Mouse (Mus musculus) liver, embryonic 14.5 days (tissue): ENCODE measurements around the gene Sugp2. TPM values are rescaled to one million over a fixed set of nuclear protein-coding genes. Genes with fewer than 3 reads are reported as not detected.

Source experiments
- ATAC-seq: fragments of 200-750 bp; cut with Nextera tagmentation; 2 replicates; pipeline ENCODE4 v1.8.0; 2017; ENCODE audit warnings: moderate number of reproducible peaks, mild to moderate bottlenecking, moderate library complexity; ENCODE audit not compliant: insufficient read depth
- DNase-seq, 3 experiments: peaks; one replicate each; pipeline ENCODE4 v3.0.0-alpha.2; 2012 to 2013; ENCODE audit warnings: low read depth in 3 of 3, low spot score in 3 of 3
- H3K27ac ChIP-seq: fragments of 300-500 bp; sonication (generic); 2 replicates; pipeline ENCODE4 v1.5.1; 2014; ENCODE audit warnings: moderate library complexity, mild to moderate bottlenecking, control low read depth, inconsistent platforms
- H3K27me3 ChIP-seq: fragments of 300-500 bp; sonication (generic); 2 replicates; pipeline ENCODE4 v1.6.1; 2014; ENCODE audit warnings: mild to moderate bottlenecking, low read length, moderate library complexity; ENCODE audit not compliant: control insufficient read depth, insufficient read depth
- H3K36me3 ChIP-seq: fragments of 300-500 bp; sonication (generic); replicated peaks from 2 replicates; pipeline ENCODE4 v1.6.1; 2014; ENCODE audit warnings: low read depth; ENCODE audit not compliant: control insufficient read depth, insufficient read depth
- H3K4me1 ChIP-seq, 2 experiments: fragments of 200-500 bp in 1 of 2; fragments of 300-500 bp in 1 of 2; sonication (generic) in 1 of 2; replicated peaks; 2 replicates each; pipeline ENCODE4 v1.6.1; 2012 to 2014; ENCODE audit warnings: antibody characterized with exemption in 1 of 2, inconsistent platforms in 1 of 2, low read length in 1 of 2; ENCODE audit not compliant: control insufficient read depth in 2 of 2, insufficient read depth in 2 of 2
- H3K4me2 ChIP-seq: fragments of 300-500 bp; sonication (generic); 2 replicates; pipeline ENCODE4 v1.6.1; 2014; ENCODE audit warnings: low read depth, mild to moderate bottlenecking, control low read depth, moderate library complexity
- H3K4me3 ChIP-seq, 2 experiments: fragments of 200-500 bp in 1 of 2; fragments of 300-500 bp in 1 of 2; sonication (generic) in 1 of 2; 2 replicates each; pipeline ENCODE4 v1.5.1; 2012 to 2014; ENCODE audit warnings: low read depth in 2 of 2, low read length in 2 of 2, mild to moderate bottlenecking in 2 of 2, control low read depth in 1 of 2, inconsistent platforms in 1 of 2, moderate library complexity in 1 of 2; ENCODE audit not compliant: insufficient read depth in 1 of 2
- H3K9ac ChIP-seq: fragments of 300-500 bp; sonication (generic); replicated peaks from 2 replicates; pipeline ENCODE4 v1.6.1; 2014; ENCODE audit warnings: mild to moderate bottlenecking, control low read depth, moderate library complexity
- H3K9me3 ChIP-seq: fragments of 300-500 bp; sonication (generic); 2 replicates; pipeline ENCODE4 v1.6.1; 2016; ENCODE audit warnings: low read length, mixed read lengths; ENCODE audit not compliant: control insufficient read depth
- CTCF ChIP-seq: IDR thresholded peaks from 2 replicates; pipeline ENCODE4 v1.5.1; 2016; ENCODE audit warnings: antibody characterized with exemption, low read depth, control low read depth
- EP300 ChIP-seq: IDR thresholded peaks from 2 replicates; pipeline ENCODE4 v1.6.1; 2016; ENCODE audit warnings: antibody characterized with exemption, low read depth
- WGBS: fragments of 180-500 bp; shearing (Covaris S2); extraction: QIAGEN DNeasy Blood & Tissue Kit; methylation state at CpG from one replicate; pipeline ENCODE4 v1.1.7; 2014; ENCODE audit not compliant: insufficient replicate concordance; 5-methylcytosine and 5-hydroxymethylcytosine counted together
- polyA plus RNA-seq, 2 experiments: library from polyadenylated mRNA; depleted of rRNA in 1 of 2; stranded (reverse) in 1 of 2; unstranded in 1 of 2; fragments of >200 nt; fragmentation: Nextera tagmentation in 1 of 2; extraction: Ambion mirVana in 1 of 2; gene quantifications; 2 replicates each; pipeline versions ENCODE4 v1.2.1 to v1.2.3; 2012 to 2014

The Sugp2 gene
- polyA plus RNA-seq, 2 experiments = 9.9 to 17.3 TPM

- no peak for ATAC-seq
- no peaks in the 10 kb centered on the region for H3K9me3 ChIP-seq
- H3K4me2 ChIP-seq = no peak overlapping the region
- no peaks in the 10 kb centered on the region for H3K27me3 ChIP-seq
- no peaks in the 10 kb centered on the region; the same call in 1 of the 2 replicates for H3K36me3 ChIP-seq
- no peak overlapping the region for H3K9ac ChIP-seq
- TF ChIP-seq EP300 (no peak), CTCF (no peak)
- DNase-seq = no peak
- peaks cover 19 to 25% of the 10 kb centered on the region in 2 experiments for H3K4me1 ChIP-seq
- 64% methylated on average over 7 of the region's 7 CpGs for WGBS
- no peak overlapping the region for H3K27ac ChIP-seq
- no peak overlapping the region for H3K4me3 ChIP-seq
Observed at GRCm38 (mm10) chr8:70197603-70198002, 36.4 kb upstream of the Sugp2 start.

GRCm38 (mm10) chr8:70200098-70200681 is 33.8 kb upstream of the Sugp2 start:
- Histone ChIP-seq H3K9me3 (no peaks in the 10 kb centered on the region), H3K4me1 (peaks cover 25 to 27% of the 10 kb centered on the region in 2 experiments), H3K36me3 (no peaks in the 10 kb centered on the region), H3K9ac (0 out of 2 replicates have a peak overlapping the region, but pooled peaks have one; percentile 23), H3K27me3 (no peaks in the 10 kb centered on the region), H3K27ac (no peak overlapping the region; the same call in 1 of the 2 replicates), H3K4me3 (no peak overlapping the region), H3K4me2 (no peak overlapping the region)
- WGBS = 65% methylated on average over 5 of the region's 5 CpGs
- peak in 2 of 3 experiments; percentile 45 to 56 for DNase-seq
- peak; percentile 33; the same call in 1 of the 2 replicates for ATAC-seq
- TF ChIP-seq EP300 (no peak), CTCF (peak; percentile 82)

DNA sequence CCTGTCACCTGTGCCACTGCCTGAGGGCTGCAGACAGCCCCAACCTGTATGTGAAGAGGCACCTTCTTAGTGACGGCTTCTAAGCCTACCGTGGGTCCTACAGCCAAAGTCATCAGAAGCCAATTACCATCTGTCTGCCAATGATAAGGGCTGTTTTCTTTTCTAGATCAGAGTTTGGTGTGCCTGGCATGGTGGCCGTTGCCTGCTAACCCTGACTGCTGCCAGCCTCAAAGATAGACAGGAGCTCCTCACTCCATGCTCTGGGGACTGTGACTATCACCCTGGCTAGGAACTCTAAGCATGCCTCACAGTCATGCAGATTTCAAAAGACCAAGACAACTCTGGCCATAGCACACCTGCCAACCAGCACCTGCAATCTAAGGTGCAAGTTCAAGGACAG is 32.6 kb upstream of the Sugp2 start:
- no peak overlapping the region for H3K4me3 ChIP-seq
- TF ChIP-seq CTCF (no peak), EP300 (peak; percentile 90)
- ATAC-seq (peak; percentile 86), DNase-seq (peak; percentile 68 to 85 (median 83))
- peaks cover 25 to 27% of the 10 kb centered on the region in 2 experiments for H3K4me1 ChIP-seq
- WGBS = 11% methylated on average over 3 of the region's 3 CpGs
- no peaks in the 10 kb centered on the region for H3K36me3 ChIP-seq
- H3K27me3 ChIP-seq = no peaks in the 10 kb centered on the region
- H3K9me3 ChIP-seq = no peaks in the 10 kb centered on the region
- H3K4me2 ChIP-seq = peak overlapping the region; percentile 63
- H3K27ac ChIP-seq = peak overlapping the region; percentile 84
- H3K9ac ChIP-seq = peak overlapping the region; percentile 58

- Histone ChIP-seq H3K27me3 (no peaks in the 10 kb centered on the region), H3K36me3 (no peaks in the 10 kb centered on the region), H3K9me3 (no peaks in the 10 kb centered on the region), H3K4me2 (no peak overlapping the region), H3K4me3 (no peak overlapping the region), H3K9ac (no peak overlapping the region), H3K4me1 (peaks cover 25 to 27% of the 10 kb centered on the region in 2 experiments), H3K27ac (no peak overlapping the region)
- ATAC-seq (no peak), DNase-seq (no peak)
- 79% methylated on average over 4 of the region's 4 CpGs for WGBS
- TF ChIP-seq EP300 (no peak), CTCF (no peak)
Observed at GRCm38 (mm10) chr8:70203072-70203471, 31.0 kb upstream of the Sugp2 start.

GRCm38 (mm10) chr8:70204757-70205156 is 29.3 kb upstream of the Sugp2 start:
- Histone ChIP-seq H3K9me3 (no peaks in the 10 kb centered on the region), H3K27ac (no peak overlapping the region), H3K27me3 (no peaks in the 10 kb centered on the region), H3K4me3 (no peak overlapping the region), H3K36me3 (no peaks in the 10 kb centered on the region), H3K4me2 (no peak overlapping the region), H3K9ac (no peak overlapping the region), H3K4me1 (peaks cover 25 to 27% of the 10 kb centered on the region in 2 experiments)
- no peak for ATAC-seq
- DNase-seq = no peak
- TF ChIP-seq EP300 (no peak), CTCF (no peak)
- 51% methylated on average over 1 of the region's 1 CpGs for WGBS
